Mouse (Mus musculus): Measurements from ENCODE around the gene Kcnk16.
A peak's percentile ranks its signal among the peaks of the same experiment; 100 is the strongest.
"Not testable (repeated sequence)": the region's sequence is repeated elsewhere in the genome, so short reads cannot be mapped to it uniquely, and the experiment has no call there.

The Kcnk16 gene

DNA sequence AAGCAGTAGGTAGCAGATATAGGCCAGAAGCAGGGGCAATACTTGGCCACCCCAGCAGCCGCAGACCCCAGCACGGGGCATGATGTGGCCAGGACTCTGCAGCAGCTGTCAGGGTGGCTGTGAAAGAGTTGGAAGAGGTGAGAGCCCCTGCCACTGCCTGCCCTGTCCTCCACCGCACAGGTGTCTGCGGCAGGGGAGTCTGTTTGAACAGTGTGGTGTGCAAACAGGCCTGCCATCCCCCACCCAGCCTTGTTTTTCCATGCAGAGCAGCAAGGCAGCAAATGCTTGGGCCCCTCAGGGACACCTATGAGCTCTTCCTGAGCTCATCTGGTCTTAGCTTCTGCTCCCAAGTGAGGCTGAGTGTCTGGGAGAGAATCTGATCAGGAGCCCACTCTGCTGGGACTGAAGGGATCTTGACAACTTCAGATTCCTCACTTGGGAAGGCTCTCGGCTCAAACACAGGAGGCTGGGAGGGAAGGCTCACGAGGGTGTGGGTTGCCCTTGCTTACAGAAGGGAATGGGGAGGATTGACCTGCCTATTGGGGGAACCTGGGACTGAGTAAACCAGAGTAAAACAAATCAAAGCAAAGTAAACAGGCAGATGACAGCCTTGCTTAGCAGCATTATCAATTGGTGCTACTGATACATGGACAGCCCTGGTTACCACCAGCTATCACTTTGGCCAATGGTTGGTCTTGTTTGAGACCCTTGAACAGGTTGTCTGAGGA is at the start of gene Kcnk16:
Kcnk16 (minus strand) TSS at position 118 of the 728 bp plus-strand sequence.
- no peak for DNase-seq

GRCm38 (mm10) chr14:20315137-20315536 is 46.1 kb upstream of the Kcnk16 start:
- no peak for DNase-seq

- DNase-seq: not testable (repeated sequence)
Measured at GRCm38 (mm10) chr14:20305085-20305484, 36.1 kb upstream of the Kcnk16 start.

DNA sequence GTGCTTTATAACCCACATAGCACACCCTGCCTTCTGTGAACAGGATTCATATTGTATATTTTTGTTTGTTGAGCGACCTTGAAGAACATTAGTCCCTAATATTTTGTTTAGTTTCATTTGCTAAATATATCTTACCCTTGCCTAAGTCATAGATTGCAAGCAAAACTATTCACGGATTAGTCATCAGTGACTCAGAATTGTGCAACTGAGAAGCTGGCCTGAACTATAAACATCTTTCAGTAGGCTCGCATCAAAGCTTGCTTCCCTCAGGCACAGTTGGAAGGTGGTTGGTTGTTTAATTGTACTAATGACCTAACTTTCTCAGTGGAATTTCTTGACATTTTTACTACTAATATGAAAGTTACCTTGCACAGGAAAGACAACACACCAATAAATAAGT is 29.1 kb upstream of the Kcnk16 start:
- no peak for DNase-seq

DNA sequence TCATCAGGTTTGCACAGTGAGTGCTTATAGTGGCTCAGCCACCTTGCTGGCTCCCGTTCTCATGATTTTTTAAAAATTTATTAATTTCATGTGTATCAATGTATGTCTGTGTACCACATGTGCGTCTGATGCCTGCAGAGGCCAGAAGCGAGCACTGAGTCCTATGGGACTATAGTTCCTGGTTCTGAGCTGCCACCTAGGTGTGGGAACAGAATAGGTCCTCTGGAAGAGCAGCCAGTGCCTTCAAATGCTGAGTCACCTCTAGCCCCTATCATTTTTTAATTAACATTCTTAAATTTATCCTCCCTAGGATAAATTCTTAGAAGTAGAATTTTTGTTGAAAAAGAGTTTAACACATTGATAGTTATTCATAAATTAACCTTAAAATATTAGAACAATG is 28.6 kb upstream of the Kcnk16 start:
- no peak for DNase-seq

DNA sequence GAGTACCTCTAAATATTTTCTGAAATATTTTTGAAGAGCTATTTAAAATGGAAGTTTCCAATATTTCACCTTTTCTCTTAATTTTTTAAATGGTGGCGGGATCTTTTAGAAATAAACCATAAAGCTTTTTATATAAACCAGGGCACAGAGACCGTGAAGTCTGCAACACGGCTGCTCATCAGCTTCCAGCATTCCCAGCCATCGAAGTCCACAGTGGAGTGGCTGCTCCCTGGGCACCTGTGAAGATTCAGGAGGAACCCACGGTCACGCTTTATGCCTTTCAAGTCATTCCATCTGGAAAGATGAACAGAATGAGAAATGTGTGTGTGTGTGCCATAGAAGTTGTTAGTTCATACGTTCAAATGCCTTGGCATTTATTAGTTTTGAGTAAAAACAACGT is 25.9 kb upstream of the Kcnk16 start:
- peak in 1 of 2 experiments; percentile 21 for DNase-seq

- peak; percentile 84 to 88 for DNase-seq
Measured at GRCm38 (mm10) chr14:20294117-20294892, 25.3 kb upstream of the Kcnk16 start, which contains the start of gene Nudt13. Gene Nudt13 (plus strand): TSS chr14:20294697.

- no peak for DNase-seq
Measured at GRCm38 (mm10) chr14:20291391-20291790, 22.4 kb upstream of the Kcnk16 start.

- peak; percentile 28 to 42 for DNase-seq
Measured at GRCm38 (mm10) chr14:20268421-20268820, 578 bp downstream of the Kcnk16 start.

GRCm38 (mm10) chr14:20262346-20262745 is 6.7 kb downstream of the Kcnk16 start:
- no peak for DNase-seq

GRCm38 (mm10) chr14:20258185-20259113 is 10.6 kb downstream of the Kcnk16 start:
- DNase-seq: peak; percentile 92

- peak; percentile 66 to 74 for DNase-seq
Measured at GRCm38 (mm10) chr14:20250237-20251171, 18.5 kb downstream of the Kcnk16 start.

- DNase-seq: no peak
Measured at GRCm38 (mm10) chr14:20248001-20248400, 21.0 kb downstream of the Kcnk16 start.

DNA sequence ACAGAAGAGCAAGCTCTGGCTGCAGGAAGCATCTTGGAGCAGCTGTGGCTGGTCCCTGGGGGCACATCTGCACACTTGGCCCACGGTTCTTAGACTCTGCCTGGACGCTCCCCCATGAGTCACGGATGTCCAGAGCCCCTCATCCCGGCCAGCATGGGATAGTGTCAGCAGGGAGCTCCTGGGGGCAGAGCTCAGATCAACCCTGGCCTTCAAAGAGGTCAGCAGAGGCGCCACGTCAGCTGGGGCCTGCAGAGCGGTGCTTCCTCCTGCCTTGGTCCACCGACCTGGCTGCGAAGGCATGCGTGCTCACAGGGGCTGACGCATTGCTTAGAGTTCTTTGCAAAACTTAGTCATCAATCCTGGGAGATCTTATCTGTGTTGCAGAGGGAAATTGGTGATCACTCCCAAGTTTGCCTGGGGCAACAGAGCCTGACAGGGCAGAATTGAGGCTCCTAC is 22.2 kb downstream of the Kcnk16 start:
- DNase-seq: no peak

GRCm38 (mm10) chr14:20245861-20246260 is 23.1 kb downstream of the Kcnk16 start:
- DNase-seq: no peak

DNA sequence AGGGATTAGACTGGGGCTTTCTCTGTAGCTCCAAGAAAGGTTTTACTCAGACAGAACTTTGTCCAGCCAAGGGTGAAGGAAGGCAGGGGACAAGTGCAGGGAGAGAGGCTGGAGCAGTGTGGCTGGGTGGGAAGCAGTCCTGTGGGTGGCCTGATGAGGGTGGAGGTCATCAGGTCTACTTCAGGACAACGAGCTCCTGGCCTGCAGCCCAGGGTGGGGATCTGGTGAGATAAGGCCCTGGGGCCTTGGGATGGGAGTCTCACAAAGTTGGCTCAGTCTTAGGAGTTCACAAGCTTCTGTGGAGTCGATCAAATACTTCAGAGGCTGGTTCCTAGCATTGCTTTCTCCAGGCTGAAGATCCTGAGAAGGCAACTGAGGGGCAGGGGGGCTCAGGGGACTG is 23.7 kb downstream of the Kcnk16 start:
- no peak for DNase-seq

GRCm38 (mm10) chr14:20243158-20243557 is 25.8 kb downstream of the Kcnk16 start:
- DNase-seq: no peak

DNA sequence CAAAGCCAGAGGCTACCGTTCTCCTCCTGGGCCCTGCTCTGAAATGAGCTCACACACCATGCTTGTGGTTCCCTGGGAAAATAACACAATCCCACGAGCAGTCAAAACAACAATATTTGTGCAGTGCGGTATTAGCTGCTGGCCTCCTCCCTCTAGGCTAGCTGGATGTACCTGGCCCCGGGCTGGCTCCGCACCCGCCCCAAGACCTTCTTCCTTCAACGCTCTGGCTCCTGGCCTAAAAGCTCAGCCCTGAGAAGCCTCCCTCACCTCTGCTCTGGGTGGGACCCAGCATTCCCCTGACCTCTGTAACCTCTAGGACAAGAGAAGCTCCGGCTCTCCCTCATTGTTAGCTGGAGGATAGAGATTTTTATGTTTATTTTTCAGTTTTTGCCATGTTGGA is 26.5 kb downstream of the Kcnk16 start:
- no peak for DNase-seq

GRCm38 (mm10) chr14:20234403-20234802 is 34.6 kb downstream of the Kcnk16 start:
- DNase-seq: no peak

DNA sequence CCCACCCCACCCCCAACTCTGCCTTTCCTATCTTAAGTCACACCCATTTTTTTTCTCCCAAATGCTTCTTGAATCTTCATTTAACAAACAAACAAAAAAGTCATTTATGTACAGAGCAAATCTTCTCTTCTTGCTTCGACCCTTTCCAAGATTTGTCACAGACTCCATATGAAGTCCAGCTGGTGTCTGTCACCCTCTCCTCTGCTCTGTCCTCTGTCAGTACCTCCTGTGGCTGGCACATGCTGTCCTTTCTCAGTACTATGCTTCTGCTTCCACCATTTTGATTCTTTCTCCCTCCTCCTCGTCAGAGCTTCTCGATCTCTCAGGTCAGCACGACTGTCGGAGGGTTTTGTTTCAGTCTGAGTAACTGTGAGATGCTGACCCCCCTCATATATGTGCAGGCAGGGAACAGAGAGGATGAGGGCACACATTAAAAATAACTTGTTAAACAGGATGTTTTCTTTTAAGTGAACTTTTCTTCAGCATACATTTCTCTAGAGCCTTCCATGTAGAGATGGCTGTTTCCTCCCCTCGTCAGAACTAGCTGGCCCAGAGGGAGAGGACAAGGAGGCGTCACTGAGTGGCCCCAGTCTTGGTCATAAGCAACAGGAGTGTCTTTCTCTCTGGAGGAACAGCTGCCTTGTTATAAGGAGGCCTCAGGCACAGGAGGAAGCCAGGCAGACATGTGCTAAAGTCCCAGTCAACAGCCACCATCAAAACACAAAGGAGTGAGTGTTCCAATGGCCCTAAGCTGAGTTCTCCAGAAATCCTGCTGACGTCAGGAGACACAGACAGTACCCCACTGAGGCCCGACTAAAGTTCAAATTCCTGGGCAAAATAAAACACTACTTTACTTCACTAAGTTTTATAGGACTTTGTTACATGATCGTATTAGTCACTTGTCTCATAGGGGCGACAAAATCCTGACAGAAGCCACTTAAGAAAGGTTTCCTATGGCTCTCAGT is 35.7 kb downstream of the Kcnk16 start:
- no peak for DNase-seq
